Mouse (Mus musculus) liver, adult 2 months (tissue): ENCODE results near the gene Tgm2. TPM values are rescaled to one million over a fixed set of nuclear protein-coding genes. Genes with fewer than 3 reads are reported as not detected.
A peak's percentile ranks its signal among the peaks of the same experiment; 100 is the strongest.

Source experiments
- DNase-seq: peaks from one replicate; pipeline ENCODE4 v3.0.0-alpha.2; 2011; ENCODE audit warnings: low read depth, low spot score; ENCODE audit errors: extremely low read depth
- H3K27ac ChIP-seq: fragments of 200-500 bp; replicated peaks from 2 replicates; pipeline ENCODE4 v1.5.1; 2012; ENCODE audit warnings: low read depth, mild to moderate bottlenecking, control low read depth, inconsistent platforms, low read length; ENCODE audit not compliant: insufficient read depth
- H3K27me3 ChIP-seq: fragments of 200-500 bp; 2 replicates; pipeline ENCODE4 v1.6.1; 2012; ENCODE audit warnings: mild to moderate bottlenecking, moderate library complexity, low read length, inconsistent platforms; ENCODE audit not compliant: control insufficient read depth, insufficient read depth
- H3K36me3 ChIP-seq: fragments of 200-500 bp; 2 replicates; pipeline ENCODE4 v1.6.1; 2012; ENCODE audit warnings: low read length, inconsistent platforms; ENCODE audit not compliant: control insufficient read depth, insufficient read depth
- H3K4me1 ChIP-seq: fragments of 200-500 bp; 2 replicates; pipeline ENCODE4 v1.6.1; 2011; ENCODE audit warnings: low read length; ENCODE audit not compliant: control insufficient read depth, insufficient read depth
- H3K4me3 ChIP-seq: fragments of 200-500 bp; 2 replicates; pipeline ENCODE4 v1.5.1; 2011; ENCODE audit warnings: low read depth, mild to moderate bottlenecking, control low read depth, low read length, moderate library complexity; ENCODE audit not compliant: insufficient read depth
- H3K79me2 ChIP-seq: fragments of 200-500 bp; 2 replicates; pipeline ENCODE4 v1.6.1; 2012; ENCODE audit warnings: inconsistent platforms, mild to moderate bottlenecking, low read length, moderate library complexity; ENCODE audit not compliant: control insufficient read depth, insufficient read depth
- H3K9ac ChIP-seq: fragments of 200-500 bp; 2 replicates; pipeline ENCODE4 v1.6.1; 2012; ENCODE audit warnings: low read depth, mild to moderate bottlenecking, control low read depth, inconsistent platforms, low read length
- CTCF ChIP-seq: fragments of 200-500 bp; IDR thresholded peaks from 2 replicates; pipeline ENCODE4 v1.5.1; 2011; ENCODE audit warnings: low read depth, low read length, control low read depth
- POLR2A ChIP-seq: fragments of 200-500 bp; IDR thresholded peaks from 2 replicates; pipeline ENCODE4 v1.6.1; 2011; ENCODE audit warnings: low read length, control low read depth; ENCODE audit not compliant: insufficient read depth; ENCODE audit errors: extremely low read depth
- WGBS: fragments of 180-500 bp; shearing (Covaris S2); methylation state at CpG from one replicate; pipeline ENCODE4 v1.1.7; 2018; 5-methylcytosine and 5-hydroxymethylcytosine counted together
- polyA plus RNA-seq: library from polyadenylated mRNA; depleted of rRNA; stranded (reverse); fragments of >200 nt; gene quantifications from 2 replicates; pipeline ENCODE4 v1.2.3, GENCODE M21; 2012
- total RNA-seq: library from RNA; depleted of rRNA; stranded (reverse); fragments of >200 nt; gene quantifications from 2 replicates; pipeline ENCODE4 v1.2.3, GENCODE M21; 2014

Tgm2 gene
- total and polyA plus RNA-seq, 2 experiments = 68.3 to 91.7 TPM

DNA sequence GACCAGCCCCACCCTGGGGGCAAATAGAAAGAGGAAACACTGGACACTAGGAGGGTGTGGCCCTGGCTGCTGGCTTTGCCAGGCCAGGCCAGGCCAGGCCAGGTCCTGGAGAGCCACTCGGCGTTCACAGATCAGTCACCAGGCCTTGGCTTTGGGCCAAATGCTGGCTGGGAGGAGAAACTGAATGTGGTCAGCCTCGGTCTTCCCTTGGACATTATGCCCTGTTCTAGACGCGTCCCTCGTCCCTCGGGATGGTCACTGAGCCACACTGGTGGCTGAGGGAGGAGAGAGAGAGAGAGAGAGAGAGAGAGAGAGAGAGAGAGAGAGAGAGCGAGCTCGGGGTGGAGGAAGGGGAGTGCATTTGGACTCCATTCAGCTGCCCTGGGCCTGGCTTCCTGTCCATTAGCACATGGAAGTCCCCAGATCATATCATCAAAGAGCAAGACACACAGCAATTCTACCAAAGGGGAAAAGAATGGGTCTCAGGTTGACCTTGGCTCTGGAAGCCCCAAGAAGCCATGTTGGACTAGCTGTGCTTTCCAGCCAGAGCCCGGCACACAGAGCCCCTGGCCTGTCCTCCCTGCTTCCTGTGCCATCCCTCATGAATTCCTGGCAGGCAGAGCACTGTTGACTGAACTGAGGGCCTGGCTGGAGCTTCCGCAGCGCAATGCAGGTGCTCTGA lies 24.4 kb downstream of the Tgm2 start:
- Histone ChIP-seq H3K27ac (peak overlapping the region; percentile 82), H3K27me3 (no peaks in the 10 kb centered on the region), H3K79me2 (no peaks in the 10 kb centered on the region), H3K4me1 (peaks cover 19% of the 10 kb centered on the region), H3K4me3 (no peak overlapping the region), H3K9ac (peak overlapping the region; percentile 23; the same call in 1 of the 2 replicates), H3K36me3 (peaks cover 16% of the 10 kb centered on the region)
- 4% methylated on average over 11 of the region's 12 CpGs for WGBS
- DNase-seq = peak; percentile 88
- no peak for TF ChIP-seq POLR2A

DNA sequence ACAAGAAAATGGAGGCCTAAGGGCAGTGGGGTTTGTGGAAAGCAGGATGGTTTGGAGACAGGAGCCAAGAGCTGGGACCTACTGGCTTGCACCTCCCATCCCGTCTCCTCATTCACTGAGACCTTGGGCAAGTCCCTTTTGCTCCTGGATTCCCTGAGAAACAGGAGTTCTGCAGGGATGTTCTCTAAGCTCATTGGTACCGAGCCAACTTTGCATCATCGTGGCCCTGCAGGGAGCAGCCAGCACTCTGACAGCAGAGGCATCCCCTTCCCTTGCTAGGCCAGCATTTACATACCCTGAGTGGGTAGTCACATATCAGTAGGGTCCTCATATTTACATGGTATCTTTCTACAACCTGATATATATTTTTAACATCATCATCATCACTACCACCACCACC lies 25.4 kb downstream of the Tgm2 start:
- 61% methylated on average over 3 of the region's 3 CpGs for WGBS
- Histone ChIP-seq H3K27ac (no peak overlapping the region), H3K79me2 (no peaks in the 10 kb centered on the region), H3K4me1 (peaks cover 19% of the 10 kb centered on the region), H3K9ac (no peak overlapping the region), H3K27me3 (no peaks in the 10 kb centered on the region), H3K4me3 (no peak overlapping the region), H3K36me3 (peaks cover 15% of the 10 kb centered on the region; the same call in 1 of the 2 replicates)
- no peak for DNase-seq
- TF ChIP-seq POLR2A (no peak), CTCF (no peak)

DNA sequence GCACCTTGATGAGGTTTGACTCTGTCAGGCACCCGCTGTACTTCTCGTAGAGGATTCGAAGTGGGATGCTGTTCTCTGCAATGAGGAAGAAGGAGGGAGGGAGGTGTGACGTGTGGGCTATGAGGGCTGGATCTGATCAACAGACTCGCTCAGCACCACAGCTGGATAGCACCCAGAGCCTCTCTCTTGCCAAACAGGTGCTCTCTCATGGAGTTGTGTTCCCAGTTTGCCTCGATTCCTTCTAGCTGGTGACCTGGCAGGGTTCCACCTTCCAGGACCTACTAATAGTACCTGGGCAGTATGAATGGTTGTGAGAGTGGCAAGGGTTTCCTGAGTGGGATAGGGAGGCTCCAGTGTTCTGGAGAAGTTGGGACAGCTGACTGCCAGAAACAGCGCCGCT lies 26.0 kb downstream of the Tgm2 start:
- WGBS = 75% methylated on average over 8 of the region's 8 CpGs
- no peak for DNase-seq
- H3K27ac ChIP-seq = no peak overlapping the region
- H3K79me2 ChIP-seq = no peaks in the 10 kb centered on the region
- H3K36me3 ChIP-seq = peaks cover 9% of the 10 kb centered on the region; the same call in 1 of the 2 replicates
- TF ChIP-seq CTCF (no peak), POLR2A (no peak)
- H3K4me3 ChIP-seq = no peak overlapping the region
- H3K9ac ChIP-seq = no peak overlapping the region
- H3K27me3 ChIP-seq = no peaks in the 10 kb centered on the region
- peaks cover 19% of the 10 kb centered on the region for H3K4me1 ChIP-seq

DNA sequence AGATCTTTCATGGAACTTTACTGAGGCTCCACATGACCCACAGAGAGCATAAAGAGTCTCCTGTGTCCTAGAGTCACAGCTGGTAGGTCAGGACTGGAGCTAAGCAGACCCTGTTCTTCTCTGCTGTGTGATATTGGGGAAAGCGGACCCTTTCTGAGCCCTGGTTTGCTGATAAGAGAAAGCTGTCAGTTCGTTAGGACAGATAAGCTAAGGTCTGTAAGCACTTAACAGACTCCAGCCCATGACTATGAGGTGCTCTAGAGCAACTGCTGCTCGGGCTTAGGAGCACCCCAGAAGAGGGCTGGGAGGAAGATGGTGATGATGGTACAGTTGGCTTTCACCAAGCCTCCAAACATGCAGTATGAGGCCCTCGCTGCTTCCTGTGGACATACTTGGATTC lies 27.1 kb downstream of the Tgm2 start:
- no peak overlapping the region for H3K4me3 ChIP-seq
- 93% methylated on average over 4 of the region's 4 CpGs for WGBS
- H3K36me3 ChIP-seq = peaks cover 7% of the 10 kb centered on the region; the same call in 1 of the 2 replicates
- H3K4me1 ChIP-seq = peaks cover 25% of the 10 kb centered on the region
- no peak overlapping the region for H3K9ac ChIP-seq
- no peak overlapping the region for H3K27ac ChIP-seq
- no peaks in the 10 kb centered on the region for H3K27me3 ChIP-seq
- H3K79me2 ChIP-seq = no peaks in the 10 kb centered on the region
- TF ChIP-seq CTCF = no peak
- no peak for DNase-seq

DNA sequence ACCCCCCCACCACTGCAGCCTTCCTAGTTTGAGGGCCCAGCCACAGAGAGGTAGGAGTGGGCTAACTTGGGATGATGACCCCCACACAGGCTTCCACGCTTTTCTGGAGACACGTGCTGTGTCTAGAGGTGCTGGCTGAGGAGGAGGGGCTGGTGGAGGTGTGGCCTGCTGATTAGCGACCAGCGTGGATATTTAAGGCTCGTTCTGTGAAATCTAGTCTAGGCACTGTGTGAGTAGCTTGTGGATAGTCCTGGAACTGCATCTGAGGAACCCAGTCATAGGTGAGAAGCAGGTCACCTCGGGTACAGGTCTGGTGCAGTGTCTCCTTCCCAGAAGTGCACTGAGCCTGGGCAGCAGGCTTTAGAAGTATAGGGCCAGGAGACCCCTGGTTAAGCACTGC lies 29.6 kb downstream of the Tgm2 start:
- Histone ChIP-seq H3K9ac (no peak overlapping the region), H3K79me2 (no peaks in the 10 kb centered on the region), H3K4me1 (peaks cover 17% of the 10 kb centered on the region), H3K36me3 (peaks cover 7% of the 10 kb centered on the region; the same call in 1 of the 2 replicates), H3K27ac (no peak overlapping the region), H3K27me3 (no peaks in the 10 kb centered on the region), H3K4me3 (no peak overlapping the region)
- WGBS = 70% methylated on average over 6 of the region's 6 CpGs
- DNase-seq = no peak
- TF ChIP-seq CTCF (no peak), POLR2A (no peak)

DNA sequence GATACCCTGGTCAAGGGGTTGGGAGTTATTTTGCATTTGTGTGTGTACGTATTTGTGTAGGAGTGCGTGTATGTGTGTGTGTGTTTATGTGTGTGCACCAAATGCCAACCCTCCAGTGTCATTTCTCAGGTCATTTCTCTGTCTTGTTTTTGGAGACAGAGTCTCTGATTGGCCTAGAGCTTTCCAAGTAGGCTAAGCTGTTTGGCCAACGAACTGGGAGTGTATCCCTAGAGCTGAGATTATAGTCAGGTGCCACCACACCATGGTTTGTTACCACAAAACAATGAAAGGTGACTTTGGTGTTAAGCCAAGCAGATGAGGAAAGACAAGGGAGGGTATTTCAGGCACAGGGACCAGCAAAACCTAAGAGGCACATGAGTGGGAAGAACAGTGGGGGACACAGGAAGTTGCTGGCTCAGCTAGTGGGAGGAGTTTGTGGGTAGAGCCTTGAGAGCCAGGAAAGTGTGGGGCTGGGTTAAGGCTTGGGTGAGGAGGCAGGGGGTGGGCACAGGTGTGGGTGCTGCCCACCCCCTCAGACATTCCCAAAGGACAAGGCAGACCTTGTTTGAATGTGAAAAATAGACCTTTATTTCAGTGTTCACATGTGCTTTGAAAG lies 30.3 kb downstream of the Tgm2 start:
- Histone ChIP-seq H3K9ac (no peak overlapping the region), H3K4me3 (no peak overlapping the region), H3K27ac (no peak overlapping the region), H3K27me3 (no peaks in the 10 kb centered on the region), H3K36me3 (peaks cover 7% of the 10 kb centered on the region; the same call in 1 of the 2 replicates), H3K79me2 (no peaks in the 10 kb centered on the region), H3K4me1 (peaks cover 14% of the 10 kb centered on the region)
- no peak for TF ChIP-seq CTCF
- no peak for TF ChIP-seq POLR2A
- DNase-seq = no peak
- WGBS = 60% methylated on average over 3 of the region's 3 CpGs
